Mouse (Mus musculus): ENCODE data around the gene Immt. TPM values are rescaled to one million over a fixed set of nuclear protein-coding genes. Genes with fewer than 3 reads are reported as not detected.
A peak's percentile ranks its signal among the peaks of the same experiment; 100 is the strongest.
"Not testable (repeated sequence)": the region's sequence is repeated elsewhere in the genome, so short reads cannot be mapped to it uniquely, and the experiment has no call there.

Gene Immt
- polyA plus RNA-seq, 1 experiment from 2014 or later = 88.1 TPM

DNA sequence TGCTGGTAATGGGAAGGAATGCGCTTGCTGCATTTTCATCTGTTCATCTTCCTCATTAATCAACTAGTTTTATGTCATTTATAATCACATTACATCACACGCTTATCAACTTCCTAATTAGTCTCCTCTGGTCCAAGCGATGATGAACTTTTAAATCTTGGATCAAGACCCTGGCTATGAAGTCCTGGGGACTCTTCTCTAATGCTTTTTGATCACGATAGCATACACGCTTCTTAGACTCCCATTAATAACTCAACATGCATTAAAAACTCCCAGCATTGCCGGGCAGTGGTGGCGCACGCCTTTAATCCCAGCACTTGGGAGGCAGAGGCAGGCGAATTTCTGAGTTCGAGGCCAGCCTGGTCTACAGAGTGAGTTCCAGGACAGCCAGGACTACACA, 78.3 kb downstream of the Immt start:
- H3K9me3 ChIP-seq (ENCODE audit: low read length) = no peaks in the 10 kb centered on the region
- WGBS (ENCODE audit: insufficient replicate concordance) = 18% methylated on average over 10 of the region's 10 CpGs
- TF ChIP-seq EP300 (IDR thresholded peaks at IDR 0.05; ENCODE audit: low read depth) (no peak), CTCF (IDR thresholded peaks at IDR 0.05; ENCODE audit: low read depth) (no peak)
- peak overlapping the region; percentile 63; the same call in 1 of the 2 replicates for H3K9ac ChIP-seq (replicated peaks)
- peaks cover 18% of the 10 kb centered on the region for H3K36me3 ChIP-seq (replicated peaks; ENCODE audit: insufficient read depth, low read length)
- peak overlapping the region; percentile 25 for H3K27ac ChIP-seq (ENCODE audit: low read depth)
- ATAC-seq = no peak
- peak overlapping the region; percentile 69 for H3K4me2 ChIP-seq (ENCODE audit: low read depth, low read length)
- peaks cover 32% of the 10 kb centered on the region for H3K4me1 ChIP-seq (ENCODE audit: insufficient read depth)
- H3K27me3 ChIP-seq (ENCODE audit: insufficient read depth, low read length) = no peaks in the 10 kb centered on the region
- H3K4me3 ChIP-seq (ENCODE audit: low read depth, low read length) = peak overlapping the region; percentile 72
- no peak for DNase-seq

DNA sequence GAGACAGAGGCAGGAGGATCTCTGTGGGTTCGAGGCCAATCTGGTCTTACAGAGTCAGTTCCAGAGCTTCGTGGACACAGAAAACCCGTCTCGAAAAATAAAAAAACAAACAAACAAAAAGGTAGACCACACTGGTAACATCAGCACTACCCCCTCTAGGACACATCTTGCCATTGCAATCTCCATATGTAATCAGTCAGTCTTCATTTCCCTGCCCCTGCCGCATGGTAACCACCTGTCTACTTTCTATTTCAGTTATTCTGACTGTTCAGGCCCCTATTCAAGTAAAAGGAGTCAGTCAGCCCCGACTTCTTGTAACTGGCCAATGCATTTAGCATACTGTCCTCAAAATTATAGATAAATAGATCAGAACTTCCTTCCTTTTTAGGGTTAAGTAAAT, 78.7 kb downstream of the Immt start:
- no peak for ATAC-seq
- WGBS (ENCODE audit: insufficient replicate concordance) = 40% methylated on average over 6 of the region's 6 CpGs
- H3K4me3 ChIP-seq (ENCODE audit: low read depth, low read length) = peak overlapping the region; percentile 72
- H3K9me3 ChIP-seq (ENCODE audit: low read length) = no peaks in the 10 kb centered on the region
- no peak overlapping the region for H3K9ac ChIP-seq (replicated peaks)
- no peak for DNase-seq
- TF ChIP-seq EP300 (IDR thresholded peaks at IDR 0.05; ENCODE audit: low read depth) (no peak), CTCF (IDR thresholded peaks at IDR 0.05; ENCODE audit: low read depth) (no peak; the same call in 1 of the 2 replicates)
- H3K27ac ChIP-seq (ENCODE audit: low read depth) = peak overlapping the region; percentile 25; the same call in 1 of the 2 replicates
- H3K36me3 ChIP-seq (replicated peaks; ENCODE audit: insufficient read depth, low read length) = peaks cover 15% of the 10 kb centered on the region
- H3K4me2 ChIP-seq (ENCODE audit: low read depth, low read length) = peak overlapping the region; percentile 69
- no peaks in the 10 kb centered on the region for H3K27me3 ChIP-seq (ENCODE audit: insufficient read depth, low read length)
- peaks cover 32% of the 10 kb centered on the region for H3K4me1 ChIP-seq (ENCODE audit: insufficient read depth)

DNA sequence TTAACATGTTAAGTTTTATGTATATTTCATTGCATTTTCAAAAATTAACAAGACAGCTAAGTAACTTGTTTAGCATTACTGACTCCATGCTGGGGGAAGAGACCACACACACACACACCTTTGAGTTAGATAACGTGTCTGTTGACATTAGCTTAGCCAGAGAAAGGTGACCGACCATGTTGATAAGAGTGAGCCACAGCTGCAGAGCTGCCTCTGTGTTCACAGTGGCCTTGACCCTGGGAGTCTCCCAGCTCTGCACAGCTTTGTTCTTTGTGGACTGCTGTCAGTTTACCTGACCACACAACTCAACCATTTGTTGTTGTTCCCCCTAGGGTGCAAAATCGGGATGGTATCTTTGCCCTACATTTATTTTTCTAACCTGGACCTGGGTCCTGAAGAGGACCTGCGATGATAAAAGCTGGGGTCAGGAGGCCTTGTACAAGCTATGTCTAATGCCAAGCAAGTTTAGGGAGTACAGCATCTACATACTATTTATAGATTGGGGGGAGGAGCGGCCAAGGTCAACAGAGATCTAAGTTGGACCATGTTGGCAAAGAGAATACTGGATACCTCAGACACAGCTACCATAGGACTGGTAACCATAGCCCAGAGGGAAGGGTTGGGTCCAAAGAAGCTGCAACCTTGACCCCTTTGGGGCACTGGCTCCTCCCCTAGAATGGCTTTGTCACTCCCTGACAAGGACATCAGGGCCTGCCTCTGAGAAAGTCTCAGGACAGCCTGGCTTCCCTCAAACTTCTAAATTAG, 80.7 kb downstream of the Immt start:
- H3K9ac ChIP-seq (replicated peaks) = no peak overlapping the region
- peaks cover 20% of the 10 kb centered on the region for H3K36me3 ChIP-seq (replicated peaks; ENCODE audit: insufficient read depth, low read length)
- H3K9me3 ChIP-seq (ENCODE audit: low read length) = no peaks in the 10 kb centered on the region
- DNase-seq = peak; percentile 27
- H3K27ac ChIP-seq (ENCODE audit: low read depth) = peak overlapping the region; percentile 82
- TF ChIP-seq EP300 (IDR thresholded peaks at IDR 0.05; ENCODE audit: low read depth) (peak; percentile 18; the same call in 1 of the 2 replicates), CTCF (IDR thresholded peaks at IDR 0.05; ENCODE audit: low read depth) (no peak)
- H3K27me3 ChIP-seq (ENCODE audit: insufficient read depth, low read length) = no peaks in the 10 kb centered on the region
- 44% methylated on average over 5 of the region's 5 CpGs for WGBS (ENCODE audit: insufficient replicate concordance)
- peaks cover 32% of the 10 kb centered on the region for H3K4me1 ChIP-seq (ENCODE audit: insufficient read depth)
- no peak overlapping the region for H3K4me3 ChIP-seq (ENCODE audit: low read depth, low read length)
- no peak overlapping the region for H3K4me2 ChIP-seq (ENCODE audit: low read depth, low read length)
- ATAC-seq = peak; percentile 73

DNA sequence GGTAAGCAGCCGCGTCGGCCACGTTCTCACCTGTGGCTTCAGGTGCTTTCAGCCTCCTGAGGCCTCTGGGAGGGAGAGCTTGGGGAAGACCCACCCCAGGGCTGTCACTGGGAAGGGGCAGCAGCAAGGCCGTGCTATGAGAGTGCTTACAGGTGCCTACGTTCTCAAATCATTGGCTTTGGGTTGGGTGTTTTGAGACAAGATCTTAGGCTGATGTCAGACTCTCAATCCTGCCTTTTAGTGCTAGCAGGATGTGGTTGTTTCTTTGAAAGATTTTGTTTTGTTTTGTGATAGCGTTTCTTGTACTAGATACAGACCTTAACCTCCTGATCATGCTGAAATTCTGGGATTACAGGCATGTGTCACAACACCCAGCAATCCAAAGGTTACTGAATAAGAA, 89.6 kb downstream of the Immt start:
- H3K36me3 ChIP-seq (replicated peaks; ENCODE audit: insufficient read depth, low read length) = peaks cover 68% of the 10 kb centered on the region

DNA sequence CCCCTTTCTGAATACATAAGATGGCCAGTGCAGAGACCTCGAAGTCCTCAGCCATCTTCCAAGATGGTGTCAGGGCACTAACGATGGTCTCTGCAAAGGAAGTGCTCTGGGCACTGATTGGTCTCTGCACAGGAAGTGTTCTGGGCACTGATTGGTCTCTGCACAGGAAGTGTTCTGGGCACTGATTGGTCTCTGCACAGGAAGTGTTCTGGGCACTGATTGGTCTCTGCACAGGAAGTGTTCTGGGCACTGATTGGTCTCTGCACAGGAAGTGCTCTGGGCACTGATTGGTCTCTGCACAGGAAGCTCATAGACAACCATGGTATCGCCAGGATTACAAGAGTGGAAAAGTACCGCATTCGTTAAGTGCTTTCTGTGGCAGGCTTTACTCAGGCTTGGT, 94.1 kb downstream of the Immt start:
- WGBS (ENCODE audit: insufficient replicate concordance) = 57% methylated on average over 5 of the region's 5 CpGs
- not testable (repeated sequence) for H3K4me3 ChIP-seq (ENCODE audit: low read depth, low read length); H3K4me2 ChIP-seq (ENCODE audit: low read depth, low read length); H3K27me3 ChIP-seq (ENCODE audit: insufficient read depth, low read length); H3K9me3 ChIP-seq (ENCODE audit: low read length); ATAC-seq; DNase-seq; H3K27ac ChIP-seq (ENCODE audit: low read depth); H3K4me1 ChIP-seq (ENCODE audit: insufficient read depth); H3K9ac ChIP-seq (replicated peaks)
- peaks cover 53% of the 10 kb centered on the region for H3K36me3 ChIP-seq (replicated peaks; ENCODE audit: insufficient read depth, low read length)

More for the DNA sequence above, 89.6 kb downstream of the Immt start:
- H3K9ac ChIP-seq (replicated peaks) = no peak overlapping the region
- H3K4me3 ChIP-seq (ENCODE audit: low read depth, low read length) = no peak overlapping the region
- no peak overlapping the region for H3K27ac ChIP-seq (ENCODE audit: low read depth)
- 93% methylated on average over 7 of the region's 7 CpGs for whole genome bisulfite sequencing (ENCODE audit: insufficient replicate concordance)
- ATAC-seq = no peak
- no peak overlapping the region for H3K4me2 ChIP-seq (ENCODE audit: low read depth, low read length)
- H3K4me1 ChIP-seq (ENCODE audit: insufficient read depth) = no peaks in the 10 kb centered on the region
- H3K9me3 ChIP-seq (ENCODE audit: low read length) = no peaks in the 10 kb centered on the region
- TF ChIP-seq EP300 (IDR thresholded peaks at IDR 0.05; ENCODE audit: low read depth) (no peak), CTCF (IDR thresholded peaks at IDR 0.05; ENCODE audit: low read depth) (no peak)
- no peaks in the 10 kb centered on the region for H3K27me3 ChIP-seq (ENCODE audit: insufficient read depth, low read length)
- no peak for DNase-seq

Other genes starting within 250 kb of the Immt start
- gene Kdm3a, start 198.3 kb upstream of the Immt start, polyA plus RNA-seq (2015; fragmentation: Nextera tagmentation; extraction: Ambion mirVana) = 6.6 and 8.8 TPM in 2 replicates
- 1.9 and 2.3 TPM in 2 replicates for gene Reep1, start 123.8 kb upstream of the Immt start, polyA plus RNA-seq (2015; fragmentation: Nextera tagmentation; extraction: Ambion mirVana)
- 57.3 and 59.4 TPM in 2 replicates for gene Mrpl35, start 4.4 kb upstream of the Immt start, polyA plus RNA-seq (2015; fragmentation: Nextera tagmentation; extraction: Ambion mirVana)
- gene Ptcd3, start 77.4 kb downstream of the Immt start, polyA plus RNA-seq (2015; fragmentation: Nextera tagmentation; extraction: Ambion mirVana) = 30.4 and 32.0 TPM in 2 replicates
- 8.0 and 10.0 TPM in 2 replicates for gene Polr1a, start 77.7 kb downstream of the Immt start, polyA plus RNA-seq (2015; fragmentation: Nextera tagmentation; extraction: Ambion mirVana)